Mouse (Mus musculus): ENCODE results near the gene Ldlrad3. TPM values are rescaled to one million over a fixed set of nuclear protein-coding genes. Genes with fewer than 3 reads are reported as not detected.

Gene Ldlrad3
- total and polyA plus RNA-seq, 3 experiments, result 3.5 to 6.1 TPM; not detected in 1

DNA sequence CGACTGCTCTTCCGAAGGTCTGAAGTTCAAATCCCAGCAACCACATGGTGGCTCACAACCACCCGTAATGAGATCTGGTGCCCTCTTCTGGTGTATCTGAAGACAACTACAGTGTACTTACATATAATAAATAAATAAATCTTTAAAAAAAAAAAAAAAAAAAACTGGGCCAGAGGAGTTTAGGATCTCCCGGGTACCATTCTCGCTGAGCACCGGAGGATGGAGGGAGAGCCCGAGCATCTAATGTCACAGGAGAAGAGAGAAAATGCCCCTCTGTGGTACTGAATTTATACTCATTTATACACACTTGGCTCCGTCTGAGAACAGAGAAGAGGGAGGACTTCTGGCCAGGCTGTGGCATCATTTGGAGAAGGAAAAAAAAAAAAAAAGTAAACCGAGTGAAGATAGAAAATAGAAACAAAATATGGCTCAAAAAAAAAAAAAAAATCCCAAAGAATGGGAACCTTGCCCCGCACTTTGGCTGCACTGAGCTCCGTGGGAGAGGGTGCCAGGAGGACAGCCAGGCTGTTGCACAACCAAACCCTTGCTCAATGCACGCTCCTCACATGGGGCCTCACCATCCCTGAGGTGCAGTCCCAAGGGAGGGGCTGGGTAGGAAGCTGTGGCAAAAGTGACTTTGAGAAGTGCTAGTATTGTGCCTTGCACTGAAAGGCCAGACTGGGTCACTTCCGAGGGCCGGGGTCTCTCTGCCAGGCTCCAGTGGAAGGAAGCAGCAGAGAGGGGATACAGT, 15.2 kb upstream of the Ldlrad3 start:
- TF ChIP-seq USF2 (IDR thresholded peaks at IDR 0.05; ENCODE audit: borderline replicate concordance in 1 of 2, insufficient read depth in 1 of 2, low read depth in 1 of 2, low read length in 2 of 2) (no peak), TCF12 (IDR thresholded peaks at IDR 0.05; ENCODE audit: low read depth, low read length) (no peak), ZNF384 (IDR thresholded peaks at IDR 0.05; ENCODE audit: low read depth, low read length) (peak; percentile 79)
- Histone ChIP-seq H3K27me3 (ENCODE audit: control insufficient read depth in 1 of 2, insufficient read depth in 2 of 2, low read length in 2 of 2) (peaks cover 0 to 2% of the 10 kb centered on the region in 2 experiments; a peak in 3 of 4 replicates), H3K79me2 (ENCODE audit: control insufficient read depth, insufficient read depth, low read length, poor library complexity) (no peaks in the 10 kb centered on the region), H3K4me3 (ENCODE audit: control insufficient read depth in 1 of 2, insufficient read depth in 1 of 2, low read depth in 2 of 2, low read length in 2 of 2) (no peak overlapping the region), H3K36me3 (ENCODE audit: control insufficient read depth in 1 of 2, insufficient read depth in 2 of 2, low read length in 2 of 2) (no peaks in the 10 kb centered on the region), H3K4me1 (ENCODE audit: control insufficient read depth in 1 of 2, insufficient read depth in 2 of 2, low read length in 2 of 2) (no peaks in the 10 kb centered on the region), H3K9me3 (replicated peaks; ENCODE audit: insufficient read depth, low read length) (no peaks in the 10 kb centered on the region), H3K9ac (ENCODE audit: control insufficient read depth, low read depth, low read length, poor library complexity, severe bottlenecking) (no peak overlapping the region), H3K27ac (ENCODE audit: control insufficient read depth, low read depth, low read length) (no peak overlapping the region)
- DNase-seq (ENCODE audit: low read depth, low spot score), result no peak

DNA sequence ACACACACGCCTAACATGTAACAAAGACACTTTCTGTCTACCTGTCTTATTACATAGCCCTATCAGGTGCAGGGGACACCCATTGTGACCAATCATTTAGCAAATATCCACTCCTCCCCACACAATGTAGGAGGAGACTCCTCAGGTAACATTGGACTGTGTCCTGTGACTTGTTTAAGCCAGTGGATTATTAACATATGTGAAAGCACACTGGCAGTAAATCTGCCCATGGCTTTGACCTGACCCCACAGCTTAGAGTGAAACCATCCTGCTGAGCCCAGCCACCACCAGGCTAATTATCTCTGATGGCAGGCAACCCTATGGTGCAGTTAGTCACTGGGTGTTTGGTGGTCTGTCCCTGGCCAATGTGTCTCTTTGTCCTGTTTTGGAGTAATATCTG, 11.1 kb upstream of the Ldlrad3 start:
- Histone ChIP-seq H3K4me3 (ENCODE audit: control insufficient read depth in 1 of 2, insufficient read depth in 1 of 2, low read depth in 2 of 2, low read length in 2 of 2) (no peak overlapping the region), H3K9ac (ENCODE audit: control insufficient read depth, low read depth, low read length, poor library complexity, severe bottlenecking) (no peak overlapping the region), H3K4me1 (ENCODE audit: control insufficient read depth in 1 of 2, insufficient read depth in 2 of 2, low read length in 2 of 2) (peaks cover 0 to 16% of the 10 kb centered on the region in 2 experiments; a peak in 3 of 4 replicates), H3K36me3 (ENCODE audit: control insufficient read depth in 1 of 2, insufficient read depth in 2 of 2, low read length in 2 of 2) (peaks cover 0 to 18% of the 10 kb centered on the region in 2 experiments; a peak in 2 of 4 replicates), H3K79me2 (ENCODE audit: control insufficient read depth, insufficient read depth, low read length, poor library complexity) (no peaks in the 10 kb centered on the region), H3K9me3 (replicated peaks; ENCODE audit: insufficient read depth, low read length) (no peaks in the 10 kb centered on the region), H3K27ac (ENCODE audit: control insufficient read depth, low read depth, low read length) (no peak overlapping the region), H3K27me3 (ENCODE audit: control insufficient read depth in 1 of 2, insufficient read depth in 2 of 2, low read length in 2 of 2) (no peaks in the 10 kb centered on the region)
- TF ChIP-seq CHD1 (IDR thresholded peaks at IDR 0.05; ENCODE audit: low read depth, low read length), result no peak
- TF ChIP-seq RCOR1 (IDR thresholded peaks at IDR 0.05; ENCODE audit: low read depth, low read length), result no peak
- no peak for TF ChIP-seq NELFE (IDR thresholded peaks at IDR 0.05; ENCODE audit: low read depth, low read length)
- TF ChIP-seq KAT2A (conservative IDR thresholded peaks at IDR 0.05; ENCODE audit: low read depth, low read length), result no peak
- TF ChIP-seq SIN3A (IDR thresholded peaks at IDR 0.05; ENCODE audit: low read length), result no peak
- no peak for TF ChIP-seq NRF1 (IDR thresholded peaks at IDR 0.05; ENCODE audit: insufficient read depth, low read depth, low read length, poor library complexity, severe bottlenecking)
- TF ChIP-seq CTCF (IDR thresholded peaks at IDR 0.05 in 2 of 3, conservative IDR thresholded peaks at IDR 0.05 in 1 of 3; ENCODE audit: control insufficient read depth in 1 of 3, insufficient read depth in 1 of 3, low read depth in 2 of 3, low read length in 3 of 3, poor library complexity in 1 of 3, severe bottlenecking in 1 of 3), result no peak
- no peak for TF ChIP-seq UBTF (IDR thresholded peaks at IDR 0.05; ENCODE audit: borderline replicate concordance, insufficient read depth, low read depth, low read length)
- no peak for TF ChIP-seq RAD21 (IDR thresholded peaks at IDR 0.05; ENCODE audit: low read depth, low read length)
- no peak for TF ChIP-seq ELF1 (IDR thresholded peaks at IDR 0.05; ENCODE audit: low read depth, low read length)
- no peak for TF ChIP-seq MXI1 (IDR thresholded peaks at IDR 0.05; ENCODE audit: low read depth, low read length)
- no peak for TF ChIP-seq POLR2A (IDR thresholded peaks at IDR 0.05; ENCODE audit: control insufficient read depth in 1 of 2, insufficient read depth in 1 of 2, low read depth in 1 of 2, low read length in 2 of 2, poor library complexity in 1 of 2)
- TF ChIP-seq CHD2 (IDR thresholded peaks at IDR 0.05; ENCODE audit: low read length), result no peak
- TF ChIP-seq EP300 (IDR thresholded peaks at IDR 0.05; ENCODE audit: low read depth in 1 of 2, low read length in 2 of 2), result no peak
- no peak for TF ChIP-seq ZKSCAN1 (IDR thresholded peaks at IDR 0.05; ENCODE audit: low read depth, low read length)
- DNase-seq (ENCODE audit: low read depth, low spot score), result no peak
